Mouse (Mus musculus) embryo, embryonic 11 days (tissue): Measurements from ENCODE around the gene Zcchc24.

Experiments used
- DNase-seq: peaks from one replicate; pipeline ENCODE4 v3.0.0-alpha.2; 2015

Gene Zcchc24

GRCm38 (mm10) chr14:25746971-25747945, 21.6 kb downstream of the Zcchc24 start:
- no peak for DNase-seq

GRCm38 (mm10) chr14:25746371-25746770, 22.5 kb downstream of the Zcchc24 start:
- DNase-seq, result no peak

GRCm38 (mm10) chr14:25745365-25746184, 23.3 kb downstream of the Zcchc24 start:
- no peak for DNase-seq

- DNase-seq, result no peak
Observed at GRCm38 (mm10) chr14:25742943-25743342, 25.9 kb downstream of the Zcchc24 start.

- DNase-seq, result no peak
Observed at GRCm38 (mm10) chr14:25741840-25742367, 26.9 kb downstream of the Zcchc24 start.

GRCm38 (mm10) chr14:25741211-25741610, 27.6 kb downstream of the Zcchc24 start:
- DNase-seq, result no peak

GRCm38 (mm10) chr14:25739957-25740565, 28.8 kb downstream of the Zcchc24 start:
- no peak for DNase-seq

GRCm38 (mm10) chr14:25738591-25739001, 30.2 kb downstream of the Zcchc24 start:
- peak; percentile 58 for DNase-seq

GRCm38 (mm10) chr14:25736589-25736988, 32.2 kb downstream of the Zcchc24 start:
- no peak for DNase-seq

- no peak for DNase-seq
Observed at GRCm38 (mm10) chr14:25736140-25736539, 32.7 kb downstream of the Zcchc24 start.

GRCm38 (mm10) chr14:25734736-25735716, 33.8 kb downstream of the Zcchc24 start:
- no peak for DNase-seq

- DNase-seq, result no peak
Observed at GRCm38 (mm10) chr14:25727149-25727510, 41.7 kb downstream of the Zcchc24 start.

GRCm38 (mm10) chr14:25726226-25727148, 42.4 kb downstream of the Zcchc24 start:
- DNase-seq, result peak; percentile 77

GRCm38 (mm10) chr14:25725690-25726089, 43.1 kb downstream of the Zcchc24 start:
- no peak for DNase-seq

- no peak for DNase-seq
Observed at GRCm38 (mm10) chr14:25725032-25725497, 43.8 kb downstream of the Zcchc24 start.

- DNase-seq, result no peak
Observed at GRCm38 (mm10) chr14:25720962-25721707, 47.7 kb downstream of the Zcchc24 start.

GRCm38 (mm10) chr14:25719371-25719770, 49.5 kb downstream of the Zcchc24 start:
- no peak for DNase-seq

- DNase-seq, result peak; percentile 83
Observed at GRCm38 (mm10) chr14:25718471-25718870, 50.4 kb downstream of the Zcchc24 start.

- DNase-seq, result no peak
Observed at GRCm38 (mm10) chr14:25717718-25718117, 51.1 kb downstream of the Zcchc24 start.

GRCm38 (mm10) chr14:25716528-25716927, 52.3 kb downstream of the Zcchc24 start:
- no peak for DNase-seq
